Mouse (Mus musculus) heart, adult 2 months (tissue): ENCODE results near the gene Togaram2.

Experiments
- CTCF ChIP-seq: fragments of 200-600 bp; IDR thresholded peaks from 2 replicates; pipeline ENCODE4 v1.8.1; 2022; ENCODE audit warnings: antibody characterized with exemption, mild to moderate bottlenecking, moderate library complexity
- EP300 ChIP-seq: fragments of 200-500 bp; IDR thresholded peaks from 2 replicates; pipeline ENCODE4 v1.6.1; 2011; ENCODE audit warnings: low read depth, low read length, control low read depth; ENCODE audit not compliant: insufficient read depth
- POLR2A ChIP-seq: fragments of 200-500 bp; IDR thresholded peaks from 2 replicates; pipeline ENCODE4 v1.6.1; 2011; ENCODE audit warnings: mild to moderate bottlenecking, low read depth, low read length, control low read depth; ENCODE audit not compliant: insufficient read depth

DNA sequence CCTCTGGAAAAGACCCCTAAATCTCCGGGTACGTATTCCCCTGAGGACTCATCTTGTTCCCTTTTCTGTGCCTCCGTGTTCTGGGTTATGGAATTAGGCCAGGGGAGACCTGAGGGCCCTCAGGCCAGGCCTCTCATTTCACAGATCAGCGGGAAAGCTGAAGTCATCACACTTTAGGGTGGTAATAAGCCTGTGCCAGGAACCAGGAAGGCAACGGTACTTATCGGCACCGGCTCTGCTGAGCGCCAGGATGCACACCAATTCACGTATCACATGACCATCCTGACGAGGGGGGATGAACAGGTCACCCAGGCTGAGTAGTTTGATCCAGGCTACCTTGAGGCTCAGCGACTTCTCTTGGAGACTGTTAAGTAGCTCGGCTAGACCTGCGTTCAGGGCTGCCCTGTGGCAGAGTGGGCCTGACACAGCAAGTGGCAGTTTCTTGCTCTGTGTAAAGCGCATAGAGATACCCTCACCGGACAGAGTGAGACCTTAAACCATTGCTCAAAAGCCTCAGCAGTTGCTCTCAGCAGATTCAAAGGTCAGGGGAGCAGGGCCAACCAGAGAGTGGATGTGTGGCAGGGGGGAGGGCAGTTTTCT is 22.8 kb downstream of the Togaram2 start:
- no peak for TF ChIP-seq EP300
- no peak for TF ChIP-seq CTCF
- TF ChIP-seq POLR2A: no peak
